Mouse (Mus musculus): ENCODE data around the gene Zdbf2.

GRCm38 (mm10) chr1:63273339-63273951, 380 bp downstream of the Zdbf2 start:
- TF ChIP-seq CTCF (IDR thresholded peaks at IDR 0.05; ENCODE audit: borderline replicate concordance, extremely low read depth, insufficient read depth, insufficient read length) = no peak
- no peak for TF ChIP-seq POLR2A (IDR thresholded peaks at IDR 0.05; ENCODE audit: borderline replicate concordance, extremely low read depth, insufficient read depth, insufficient read length, poor library complexity, severe bottlenecking)

Measured in brain, embryonic 14.5 days (tissue).